In genomic region chr1:179961777-179962176, GRCm38 (mm10) we compare ENCODE assay signal across 7 mouse cellular contexts. TPM values are rescaled to one million over a fixed set of nuclear protein-coding genes. Genes with fewer than 3 reads are reported as not detected.
DNase-seq lines count a peak whose midpoint lies in the region; ATAC-seq and TF ChIP-seq lines count a peak whose summit lies in the region.

No protein-coding gene starts in this region.

- 33% methylated on average over 4 of the region's 4 CpGs for WGBS in lung, adult 2 months
- WGBS in hindbrain, embryonic 12.5 days = 44% methylated on average over 4 of the region's 4 CpGs
- 43% methylated on average over 4 of the region's 4 CpGs for WGBS in midbrain, embryonic 12.5 days
- WGBS in thymus, adult 2 months = 81% methylated on average over 4 of the region's 4 CpGs

- no peak for DNase-seq in lung, adult 2 months
- no peak for DNase-seq in lung, postnatal 14 days
- peak; percentile 21 to 41 for DNase-seq in cerebellum, postnatal 36 days
- DNase-seq in layer of hippocampus, postnatal 25 days (ENCODE audit: extremely low spot score in 1 of 2, low spot score in 1 of 2) = no peak
- no peak for DNase-seq in thymus, adult 2 months

- H3K36me3 ChIP-seq in hindbrain, embryonic 12.5 days = no peaks in the 10 kb centered on the region
- no peaks in the 10 kb centered on the region for H3K36me3 ChIP-seq in midbrain, embryonic 12.5 days
- H3K36me3 ChIP-seq in thymus, adult 2 months (ENCODE audit: control insufficient read depth, insufficient read depth, low read length) = no peaks in the 10 kb centered on the region

- peak overlapping the region; percentile 68 for H3K4me3 ChIP-seq in lung, adult 2 months (replicated peaks; ENCODE audit: extremely low read depth, low read depth, low read length)
- peak overlapping the region; percentile 75 for H3K4me3 ChIP-seq in hindbrain, embryonic 12.5 days
- peak overlapping the region; percentile 87 for H3K4me3 ChIP-seq in midbrain, embryonic 12.5 days
- no peak overlapping the region for H3K4me3 ChIP-seq in thymus, adult 2 months (ENCODE audit: control insufficient read depth, insufficient read depth, low read length)

- no peak for ATAC-seq in hindbrain, embryonic 12.5 days (ENCODE audit: low FRiP score)
- ATAC-seq in midbrain, embryonic 12.5 days (ENCODE audit: low FRiP score, low read depth) = no peak

- no peaks in the 10 kb centered on the region; the same call in 1 of the 2 replicates for H3K27me3 ChIP-seq in hindbrain, embryonic 12.5 days
- no peaks in the 10 kb centered on the region for H3K27me3 ChIP-seq in midbrain, embryonic 12.5 days
- H3K27me3 ChIP-seq in thymus, adult 2 months (ENCODE audit: control insufficient read depth, insufficient read depth, low read length) = peaks cover 9% of the 10 kb centered on the region

- peak overlapping the region; percentile 56 for H3K9ac ChIP-seq in hindbrain, embryonic 12.5 days
- peak overlapping the region; percentile 50 for H3K9ac ChIP-seq in midbrain, embryonic 12.5 days (replicated peaks)

- H3K9me3 ChIP-seq in hindbrain, embryonic 12.5 days (replicated peaks) = no peaks in the 10 kb centered on the region
- H3K9me3 ChIP-seq in midbrain, embryonic 12.5 days = no peaks in the 10 kb centered on the region

- peaks cover 5% of the 10 kb centered on the region for H3K4me1 ChIP-seq in lung, adult 2 months (ENCODE audit: control insufficient read depth, insufficient read depth, low read length)
- H3K4me1 ChIP-seq in hindbrain, embryonic 12.5 days = peaks cover 30% of the 10 kb centered on the region
- H3K4me1 ChIP-seq in midbrain, embryonic 12.5 days = peaks cover 20% of the 10 kb centered on the region
- peaks cover 6% of the 10 kb centered on the region; the same call in 1 of the 2 replicates for H3K4me1 ChIP-seq in thymus, adult 2 months (replicated peaks; ENCODE audit: control insufficient read depth, insufficient read depth, low read length)

- no peak for TF ChIP-seq CTCF in lung, adult 2 months (IDR thresholded peaks at IDR 0.05; ENCODE audit: insufficient read depth, low read length)
- no peak for TF ChIP-seq CTCF in thymus, adult 2 months (IDR thresholded peaks at IDR 0.05; ENCODE audit: borderline replicate concordance, control insufficient read depth, extremely low read depth, insufficient read depth, low read length, poor library complexity)

- H3K27ac ChIP-seq in hindbrain, embryonic 12.5 days = no peak overlapping the region
- no peak overlapping the region for H3K27ac ChIP-seq in midbrain, embryonic 12.5 days (replicated peaks)
- no peak overlapping the region for H3K27ac ChIP-seq in thymus, adult 2 months (ENCODE audit: control insufficient read depth, insufficient read depth, low read length)

- H3K4me2 ChIP-seq in hindbrain, embryonic 12.5 days (replicated peaks) = peak overlapping the region; percentile 92
- H3K4me2 ChIP-seq in midbrain, embryonic 12.5 days (replicated peaks) = peak overlapping the region; percentile 77

- no peak for TF ChIP-seq POLR2A in lung, adult 2 months (IDR thresholded peaks at IDR 0.05; ENCODE audit: borderline replicate concordance, extremely low read depth, low read depth, low read length)
- TF ChIP-seq POLR2A in thymus, adult 2 months (IDR thresholded peaks at IDR 0.05; ENCODE audit: control insufficient read depth, extremely low read depth, insufficient read depth, low read length, poor library complexity) = no peak

RNA-seq across cellular contexts. Expression of gene Cdc42bpa, which starts 1.5 kb away (rescaled TPM):
- polyA plus RNA-seq in lung, adult 2 months (2012; rRNA removed) = 27.7 and 31.9 TPM in 2 replicates
- polyA plus RNA-seq in hindbrain, embryonic 12.5 days (2016; fragmentation: Nextera tagmentation; extraction: Ambion mirVana) = 21.9 and 22.3 TPM in 2 replicates
- 22.2 and 22.4 TPM in 2 replicates for polyA plus RNA-seq in midbrain, embryonic 12.5 days (2016; fragmentation: Nextera tagmentation; extraction: Ambion mirVana)
- 100 to 1,000 TPM; 204 to 246 TPM for total RNA-seq in layer of hippocampus, postnatal 25 days (2021)
- 3.4 and 3.9 TPM in 2 replicates for polyA plus RNA-seq in thymus, adult 2 months (2012; rRNA removed)

Comparison
In these comparisons a context has a peak if more than half of its experiments do, and no peak if none do; other contexts are left out.
1. DNase-seq: peak in cerebellum, postnatal 36 days (2 of 2); none in lung, adult 2 months (single experiment), lung, postnatal 14 days (single experiment), layer of hippocampus, postnatal 25 days (0 of 2) and thymus, adult 2 months (single experiment).